In genomic region chrX:166785615-166786014, GRCm38 (mm10) we compare ENCODE assay signal across 16 mouse cellular contexts.
"Had no signal": no experiment of that assay in that cellular context is flagged by ENCODE, and none has a peak within 500 bp of the region (broad histone marks: within the 10 kb centered on the region; RNA-seq: fewer than 3 reads in every experiment).

No protein-coding gene starts in this region.

- H3K9ac ChIP-seq: liver, embryonic 14.5 days; lung, embryonic 14.5 days; midbrain, embryonic 12.5 days; midbrain, embryonic 15.5 days; neural tube, embryonic 12.5 days; stomach, embryonic 15.5 days had no signal

- DNase-seq: lung, adult 18-20 months; lung, postnatal 10 days; lung, postnatal 4 days; right cerebral cortex, postnatal 14 days; thymus, adult 2 months; thymus, postnatal 25 days; thymus, postnatal 4 days had no signal

- H3K4me1 ChIP-seq: midbrain, embryonic 12.5 days; midbrain, embryonic 15.5 days; neural tube, embryonic 12.5 days; stomach, embryonic 15.5 days had no signal

- H3K27me3 ChIP-seq: megakaryocyte, embryonic 14.5 days; neural tube, embryonic 12.5 days; stomach, embryonic 15.5 days had no signal

- H3K4me2 ChIP-seq: lung, embryonic 14.5 days; midbrain, embryonic 12.5 days; midbrain, embryonic 15.5 days; neural tube, embryonic 12.5 days; stomach, embryonic 15.5 days had no signal

- H3K27ac ChIP-seq: liver, embryonic 14.5 days; midbrain, embryonic 10.5 days; midbrain, embryonic 12.5 days; midbrain, embryonic 15.5 days; neural tube, embryonic 12.5 days; stomach, embryonic 15.5 days; stomach, postnatal 0 days had no signal

- H3K36me3 ChIP-seq: midbrain, embryonic 10.5 days; midbrain, embryonic 12.5 days; midbrain, embryonic 15.5 days; neural tube, embryonic 12.5 days; stomach, embryonic 15.5 days had no signal

- H3K4me3 ChIP-seq: megakaryocyte, embryonic 14.5 days; midbrain, embryonic 10.5 days; midbrain, embryonic 12.5 days; midbrain, embryonic 15.5 days; neural tube, embryonic 12.5 days; stomach, embryonic 15.5 days had no signal

- H3K9me3 ChIP-seq: megakaryocyte, embryonic 14.5 days; midbrain, embryonic 10.5 days; midbrain, embryonic 12.5 days; midbrain, embryonic 15.5 days; neural tube, embryonic 12.5 days; stomach, embryonic 15.5 days had no signal

- ATAC-seq: midbrain, embryonic 15.5 days had no signal
